Mouse (Mus musculus) hindbrain, embryonic 13.5 days (tissue): ENCODE results near the gene Vmn2r30. TPM values are rescaled to one million over a fixed set of nuclear protein-coding genes. Genes with fewer than 3 reads are reported as not detected.
"Not testable (repeated sequence)": the region's sequence is repeated elsewhere in the genome, so short reads cannot be mapped to it uniquely, and the experiment has no call there.

Experiments
- ATAC-seq: fragments of 200-750 bp; cut with Nextera tagmentation; 2 replicates; pipeline ENCODE4 v1.8.0; 2017; ENCODE audit warnings: moderate TSS enrichment; ENCODE audit not compliant: low FRiP score
- H3K27ac ChIP-seq: fragments of 300-500 bp; sonication (generic); 2 replicates; pipeline ENCODE4 v1.5.1; 2015; ENCODE audit warnings: inconsistent platforms, mild to moderate bottlenecking, moderate library complexity
- H3K27me3 ChIP-seq: fragments of 300-500 bp; sonication (generic); 2 replicates; pipeline ENCODE4 v1.6.1; 2015; ENCODE audit warnings: mild to moderate bottlenecking, inconsistent platforms
- H3K36me3 ChIP-seq: fragments of 300-500 bp; sonication (generic); 2 replicates; pipeline ENCODE4 v1.6.1; 2015; ENCODE audit warnings: mild to moderate bottlenecking, inconsistent platforms
- H3K4me1 ChIP-seq: fragments of 300-500 bp; sonication (generic); replicated peaks from 2 replicates; pipeline ENCODE4 v1.6.1; 2015; ENCODE audit warnings: inconsistent platforms
- H3K4me2 ChIP-seq: fragments of 300-500 bp; sonication (generic); 2 replicates; pipeline ENCODE4 v1.6.1; 2015; ENCODE audit warnings: inconsistent platforms, mild to moderate bottlenecking, moderate library complexity
- H3K4me3 ChIP-seq: fragments of 300-500 bp; sonication (generic); 2 replicates; pipeline ENCODE4 v1.5.1; 2015; ENCODE audit warnings: mild to moderate bottlenecking, inconsistent platforms
- H3K9ac ChIP-seq: fragments of 300-500 bp; sonication (generic); 2 replicates; pipeline ENCODE4 v1.6.1; 2015; ENCODE audit warnings: mild to moderate bottlenecking, inconsistent platforms
- H3K9me3 ChIP-seq: fragments of 300-500 bp; sonication (generic); 2 replicates; pipeline ENCODE4 v1.6.1; 2016; ENCODE audit warnings: inconsistent platforms
- WGBS: fragments of 180-500 bp; shearing (Covaris S2); methylation state at CpG from one replicate; pipeline ENCODE4 v1.1.7; 2015; 5-methylcytosine and 5-hydroxymethylcytosine counted together
- microRNA-seq: library from miRNA; unstranded; fragments of <30 nt; microRNA quantifications from one replicate; pipeline ENCODE4, GENCODE M21; 2016
- polyA plus RNA-seq: library from polyadenylated mRNA; unstranded; fragments of >200 nt; fragmentation: Nextera tagmentation; extraction: Ambion mirVana; gene quantifications from 2 replicates; pipeline ENCODE4 v1.2.1, GENCODE M21; 2015

The Vmn2r30 gene
- not detected in 2 replicates for polyA plus RNA-seq

DNA sequence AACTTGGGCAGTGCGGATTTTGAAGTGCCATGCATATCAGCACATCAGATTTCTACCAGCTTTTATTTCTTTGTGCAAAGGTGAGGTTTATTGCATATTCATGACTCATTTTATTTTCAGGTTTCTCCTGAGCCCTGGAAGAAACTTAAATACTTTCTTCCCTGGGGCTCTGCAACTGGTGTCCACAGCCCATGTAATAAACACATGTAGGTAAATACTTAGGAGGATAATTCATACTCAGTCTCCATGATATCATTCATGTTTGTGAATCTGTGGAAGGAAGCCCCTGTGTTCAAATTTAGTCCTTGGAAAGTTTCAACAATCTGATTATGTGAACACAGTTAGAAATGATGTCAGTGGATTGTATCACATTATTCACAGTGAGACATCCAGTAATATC is at the start of gene Vmn2r30:
Vmn2r30 (minus strand) TSS at position 101 of the 400 bp plus-strand sequence.
- H3K27ac ChIP-seq, H3K4me2 ChIP-seq, H3K27me3 ChIP-seq, H3K9ac ChIP-seq, H3K36me3 ChIP-seq, H3K9me3 ChIP-seq, H3K4me1 ChIP-seq, H3K4me3 ChIP-seq, ATAC-seq: not testable (repeated sequence)
- 60% methylated on average over 1 of the region's 1 CpGs for WGBS

DNA sequence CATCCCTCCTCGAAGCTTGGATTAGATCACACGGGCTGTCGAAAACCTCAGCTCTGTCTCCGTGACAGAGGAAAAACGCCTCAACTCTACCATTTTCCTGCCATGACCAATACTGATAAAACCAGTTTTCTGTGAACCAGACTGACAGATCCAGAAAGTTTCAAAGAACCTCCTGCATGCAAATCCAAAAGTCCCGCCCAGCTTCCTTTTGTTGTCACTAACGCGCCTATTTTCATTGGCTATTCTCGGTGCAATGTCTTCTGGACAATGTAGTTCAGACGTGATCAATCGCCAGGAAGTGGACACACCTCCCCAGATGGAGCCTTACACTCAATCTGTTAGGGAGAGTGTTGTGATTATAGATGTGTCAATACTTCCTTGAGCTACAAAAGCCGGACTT is 37.0 kb upstream of the Vmn2r30 start, which contains the start of gene Gm45783:
Gm45783 (minus strand) TSS at position 143 of the 400 bp plus-strand sequence.
- H3K4me3 ChIP-seq, ATAC-seq, H3K36me3 ChIP-seq, H3K9ac ChIP-seq, H3K27ac ChIP-seq, H3K4me2 ChIP-seq, H3K9me3 ChIP-seq, H3K27me3 ChIP-seq, H3K4me1 ChIP-seq: not testable (repeated sequence)
- WGBS: 47% methylated on average over 12 of the region's 12 CpGs

DNA sequence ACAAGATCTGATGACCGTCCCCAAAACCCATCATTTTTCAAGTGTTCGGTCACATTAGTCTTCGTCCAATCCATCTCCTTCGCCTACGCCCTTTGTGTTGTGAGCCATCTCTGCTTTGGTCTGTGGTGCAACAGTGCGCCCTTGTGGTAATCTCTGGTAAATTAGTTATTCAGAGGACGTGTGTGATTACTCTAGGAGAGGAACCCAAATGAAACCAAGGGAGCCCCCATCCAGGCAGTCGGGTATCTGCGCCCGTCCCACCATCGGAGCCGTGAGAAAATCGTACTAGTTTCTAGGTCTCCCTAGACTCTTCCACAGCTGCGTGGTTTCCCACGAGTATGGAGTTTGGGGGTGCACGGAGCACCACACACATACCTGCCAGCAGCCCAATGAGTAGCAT is 41.8 kb downstream of the Vmn2r30 start:
- Histone ChIP-seq H3K9me3 (no peaks in the 10 kb centered on the region), H3K4me2 (no peak overlapping the region), H3K9ac (no peak overlapping the region), H3K4me3 (no peak overlapping the region), H3K27ac (no peak overlapping the region), H3K4me1 (peaks cover 6% of the 10 kb centered on the region; the same call in 1 of the 2 replicates), H3K27me3 (no peaks in the 10 kb centered on the region), H3K36me3 (peaks cover 53% of the 10 kb centered on the region)
- WGBS: 78% methylated on average over 16 of the region's 16 CpGs
- no peak for ATAC-seq

DNA sequence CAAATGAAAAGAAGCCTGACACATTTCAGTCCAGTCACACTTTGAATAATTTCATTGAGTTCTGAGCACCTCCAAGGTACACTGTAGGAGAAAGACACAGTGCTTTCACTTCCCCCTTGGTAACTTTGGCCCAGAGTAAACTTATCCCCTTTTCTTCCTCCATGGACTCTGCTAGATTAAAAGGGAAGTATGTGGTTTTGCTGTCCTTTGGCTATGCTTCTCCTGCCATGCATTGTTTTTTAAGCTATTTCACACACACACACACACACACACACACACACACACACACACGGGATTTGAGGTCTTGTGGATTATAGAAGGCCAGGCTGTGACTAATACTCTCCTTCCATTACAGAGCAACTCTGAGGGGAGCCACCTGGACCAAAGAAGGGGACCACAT is 56.0 kb downstream of the Vmn2r30 start:
- H3K27me3 ChIP-seq: no peaks in the 10 kb centered on the region
- WGBS: 71% methylated on average over 1 of the region's 1 CpGs
- no peak for ATAC-seq

DNA sequence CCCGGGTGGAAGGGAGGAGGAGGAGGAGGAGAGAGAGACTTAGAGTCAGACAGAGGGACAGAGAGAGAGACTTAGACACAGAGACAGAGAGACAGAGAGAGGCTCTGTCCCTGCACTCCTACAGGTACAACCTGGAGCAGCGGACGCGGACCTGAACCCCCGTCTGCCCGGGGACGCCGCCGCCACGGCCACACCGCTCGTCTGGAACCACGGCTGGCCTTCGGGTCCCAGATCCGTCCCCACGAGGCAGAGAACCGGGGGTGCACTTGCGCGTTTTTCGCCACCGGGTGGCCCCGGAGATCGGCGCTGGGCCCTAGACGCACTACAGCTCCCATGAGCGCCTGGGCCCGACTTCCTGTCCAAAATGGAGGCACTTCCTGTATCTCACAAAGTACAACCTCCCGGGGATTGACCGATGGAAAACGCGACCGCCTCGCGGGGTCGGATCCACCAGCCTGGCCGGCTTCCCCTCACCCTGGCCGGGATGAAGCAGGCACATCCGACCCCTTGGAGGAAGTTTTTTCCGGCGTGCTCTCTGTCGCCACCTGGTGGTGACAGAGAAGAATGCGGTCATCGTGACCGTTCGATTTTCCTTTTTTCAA is 59.3 kb downstream of the Vmn2r30 start, which contains the start of gene Gm45844:
Gm45844 (minus strand) TSS at position 324 of the 602 bp plus-strand sequence.
- Histone ChIP-seq H3K4me2 (peak within 1 kb of the TSS; percentile 34), H3K36me3 (peaks cover 12% of the 10 kb centered on the region), H3K9ac (peak within 1 kb of the TSS; percentile 16), H3K4me3 (peak within 1 kb of the TSS; percentile 35), H3K27ac (peak within 1 kb of the TSS; percentile 52)
- H3K27me3 ChIP-seq, H3K4me1 ChIP-seq, H3K9me3 ChIP-seq: not testable (repeated sequence)
- peak; percentile 99 for ATAC-seq
- 42% methylated on average over 45 of the region's 45 CpGs for whole genome bisulfite sequencing

More for the DNA sequence above, 56.0 kb downstream of the Vmn2r30 start:
- H3K36me3 ChIP-seq: peaks cover 34% of the 10 kb centered on the region
- H3K27ac ChIP-seq: no peak overlapping the region
- no peak overlapping the region for H3K9ac ChIP-seq
- H3K9me3 ChIP-seq: peaks cover 4% of the 10 kb centered on the region
- no peak overlapping the region for H3K4me2 ChIP-seq
- no peaks in the 10 kb centered on the region for H3K4me1 ChIP-seq
- H3K4me3 ChIP-seq: no peak overlapping the region

DNA sequence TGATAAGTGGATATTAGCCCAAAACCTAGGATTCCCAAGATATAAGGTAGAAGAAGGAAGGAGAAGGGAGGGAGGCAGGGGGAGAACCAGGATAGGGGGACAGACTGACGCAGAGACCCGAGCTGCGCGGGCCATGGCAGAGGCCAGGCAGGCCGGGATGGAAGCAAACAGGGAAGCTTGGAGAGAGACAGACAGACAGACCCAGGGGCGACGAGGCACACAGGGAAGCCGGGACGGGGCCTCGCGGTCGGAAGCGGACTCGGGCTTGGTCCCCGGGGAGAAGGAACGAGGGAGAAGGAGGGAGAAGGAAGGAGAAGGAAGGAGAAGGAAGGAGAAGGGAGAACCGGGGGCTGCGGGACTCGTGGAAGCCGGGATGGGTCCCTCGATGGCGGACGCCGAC is 59.9 kb downstream of the Vmn2r30 start:
- peak; percentile 78 for ATAC-seq
- not testable (repeated sequence) for H3K4me1 ChIP-seq, H3K9me3 ChIP-seq, H3K36me3 ChIP-seq, H3K27me3 ChIP-seq
- H3K27ac ChIP-seq: peak overlapping the region; percentile 52
- WGBS: 43% methylated on average over 24 of the region's 24 CpGs
- peak overlapping the region; percentile 34 for H3K4me2 ChIP-seq
- peak overlapping the region; percentile 35 for H3K4me3 ChIP-seq
- H3K9ac ChIP-seq: peak overlapping the region; percentile 16

Small RNAs within 50 kb of the gene (microRNA-seq; reads per million reads assigned to microRNA genes)
- 1.2 reads per million for gene Mir5620

Other genes with a start within 250 kb of the Vmn2r30 start
- gene Zfp954, start 216.1 kb downstream of the Vmn2r30 start, polyA plus RNA-seq: 21.1 and 22.9 TPM in 2 replicates
- 16.7 and 17.3 TPM in 2 replicates for gene Zfp773, start 200.9 kb downstream of the Vmn2r30 start, polyA plus RNA-seq
- 3.5 and 3.9 TPM in 2 replicates for gene Zfp418, start 166.3 kb downstream of the Vmn2r30 start, polyA plus RNA-seq
- gene Zfp772, start 127.6 kb downstream of the Vmn2r30 start, polyA plus RNA-seq: 8.7 and 9.3 TPM in 2 replicates
- 1.1 TPM in 2 replicates for gene Vmn2r29, start 90.3 kb downstream of the Vmn2r30 start, polyA plus RNA-seq
- 6.7 and 7.4 TPM in 2 replicates for gene Gm45844, start 59.3 kb downstream of the Vmn2r30 start, polyA plus RNA-seq
- 172 and 175 TPM in 2 replicates for gene Clcn4, start 36.8 kb downstream of the Vmn2r30 start, polyA plus RNA-seq
- not detected in 2 replicates for gene Gm45783, start 37.0 kb upstream of the Vmn2r30 start, polyA plus RNA-seq
- not detected in 2 replicates for gene Vmn2r31, start 62.1 kb upstream of the Vmn2r30 start, polyA plus RNA-seq
- not detected in 2 replicates for gene Vmn2r32, start 142.4 kb upstream of the Vmn2r30 start, polyA plus RNA-seq
- gene Vmn2r33, start 229.2 kb upstream of the Vmn2r30 start, polyA plus RNA-seq: not detected in 2 replicates